Mouse (Mus musculus) midbrain, embryonic 10.5 days (tissue): ENCODE results near the gene Trp53bp2. TPM values are rescaled to one million over a fixed set of nuclear protein-coding genes. Genes with fewer than 3 reads are reported as not detected.
A peak's percentile ranks its signal among the peaks of the same experiment; 100 is the strongest.

Experiments used
- DNase-seq: peaks from one replicate; pipeline ENCODE4 v3.0.0-alpha.2; 2017; ENCODE audit warnings: low spot score
- H3K27ac ChIP-seq: fragments of 300-500 bp; sonication (generic); replicated peaks from 2 replicates; pipeline ENCODE4 v1.5.1; 2016; ENCODE audit warnings: mild to moderate bottlenecking
- H3K27me3 ChIP-seq: fragments of 300-500 bp; sonication (generic); 2 replicates; pipeline ENCODE4 v1.6.1; 2016; ENCODE audit warnings: low read depth, mild to moderate bottlenecking; ENCODE audit not compliant: poor library complexity, severe bottlenecking
- H3K36me3 ChIP-seq: fragments of 300-500 bp; sonication (generic); 2 replicates; pipeline ENCODE4 v1.6.1; 2016; ENCODE audit warnings: mild to moderate bottlenecking, moderate library complexity
- H3K4me1 ChIP-seq: fragments of 300-500 bp; sonication (generic); 2 replicates; pipeline ENCODE4 v1.6.1; 2016
- H3K4me3 ChIP-seq: fragments of 300-500 bp; sonication (generic); 2 replicates; pipeline ENCODE4 v1.5.1; 2016; ENCODE audit warnings: mild to moderate bottlenecking, moderate library complexity
- H3K9me3 ChIP-seq: fragments of 300-500 bp; sonication (generic); replicated peaks from 2 replicates; pipeline ENCODE4 v1.6.1; 2016; ENCODE audit warnings: mild to moderate bottlenecking
- WGBS: fragments of 180-500 bp; shearing (Covaris S2); methylation state at CpG from one replicate; pipeline ENCODE4 v1.1.7; 2016; 5-methylcytosine and 5-hydroxymethylcytosine counted together
- polyA plus RNA-seq: library from polyadenylated mRNA; unstranded; fragments of >200 nt; fragmentation: Nextera tagmentation; extraction: Ambion mirVana; gene quantifications from 2 replicates; pipeline ENCODE4 v1.2.1, GENCODE M21; 2016

Trp53bp2 gene
- polyA plus RNA-seq, 1 experiment from 2014 or later, result 24.7 TPM

DNA sequence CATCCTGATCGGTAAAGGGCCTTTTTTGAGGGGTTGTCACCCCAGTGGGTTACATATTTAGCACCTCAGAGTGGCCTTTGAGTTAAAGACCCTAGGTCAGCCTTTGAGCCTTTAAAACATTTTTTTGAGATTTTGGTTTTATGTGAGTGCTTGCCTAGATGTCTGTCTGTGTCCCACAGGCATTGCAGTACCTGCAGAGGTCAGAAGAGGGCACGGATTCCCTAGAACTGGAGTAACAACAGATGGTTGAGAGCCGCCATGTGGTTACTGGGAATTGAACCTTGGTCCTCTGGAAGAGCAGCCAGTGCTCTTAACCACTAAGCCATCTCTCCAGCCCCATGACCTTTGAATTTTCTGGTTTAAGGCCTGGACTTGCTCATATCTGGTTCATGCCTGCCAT lies 27.6 kb upstream of the Trp53bp2 start:
- no peak for DNase-seq
- H3K27me3 ChIP-seq, result no peaks in the 10 kb centered on the region
- no peak overlapping the region for H3K27ac ChIP-seq
- WGBS, result 73% methylated on average over 3 of the region's 3 CpGs
- H3K36me3 ChIP-seq, result no peaks in the 10 kb centered on the region
- no peaks in the 10 kb centered on the region for H3K9me3 ChIP-seq
- peaks cover 8% of the 10 kb centered on the region for H3K4me1 ChIP-seq
- no peak overlapping the region for H3K4me3 ChIP-seq

DNA sequence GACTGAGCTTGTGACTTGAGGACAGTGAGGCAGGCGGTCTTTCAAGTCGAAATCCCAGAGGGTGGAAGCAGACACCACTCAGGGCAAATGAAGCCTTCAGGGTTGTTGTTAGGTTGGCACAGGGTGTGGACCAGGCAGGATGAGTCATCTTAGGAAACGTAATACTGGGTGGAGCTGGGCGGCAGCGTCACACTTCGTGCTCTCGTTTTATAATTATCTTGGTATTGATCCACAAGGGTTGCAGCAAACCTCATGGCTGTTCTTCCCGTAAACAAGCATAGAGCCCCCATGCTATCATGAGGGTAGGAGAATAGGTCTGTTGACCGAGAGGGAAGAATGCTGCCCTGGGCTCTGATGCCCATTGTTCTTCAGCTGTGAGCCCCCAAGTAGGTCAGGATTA lies 25.9 kb upstream of the Trp53bp2 start:
- H3K36me3 ChIP-seq, result no peaks in the 10 kb centered on the region
- peaks cover 8% of the 10 kb centered on the region for H3K4me1 ChIP-seq
- H3K4me3 ChIP-seq, result no peak overlapping the region
- no peak for DNase-seq
- no peaks in the 10 kb centered on the region for H3K27me3 ChIP-seq
- 26% methylated on average over 9 of the region's 9 CpGs for WGBS
- no peak overlapping the region for H3K27ac ChIP-seq
- no peaks in the 10 kb centered on the region for H3K9me3 ChIP-seq

DNA sequence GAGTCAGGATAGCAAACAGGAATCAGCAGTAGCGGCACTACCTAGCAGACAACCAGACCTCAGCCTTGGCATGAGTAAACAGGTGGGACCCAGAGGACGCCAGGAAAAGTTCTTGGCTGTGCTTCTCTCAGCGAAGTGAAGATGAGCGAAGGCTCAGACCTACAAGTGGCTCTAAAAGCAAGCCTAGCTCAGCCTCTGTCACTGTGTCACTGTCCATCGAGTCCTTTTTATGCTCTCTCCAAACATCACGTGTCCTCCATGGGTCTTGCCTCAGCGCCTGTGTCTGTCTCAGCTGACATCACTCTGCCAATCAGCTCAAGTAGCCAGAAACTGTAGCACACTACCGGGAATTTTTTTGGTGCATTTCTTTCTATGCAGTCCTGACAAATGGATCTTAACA lies 22.5 kb upstream of the Trp53bp2 start:
- Histone ChIP-seq H3K27ac (no peak overlapping the region), H3K36me3 (no peaks in the 10 kb centered on the region), H3K27me3 (no peaks in the 10 kb centered on the region), H3K9me3 (no peaks in the 10 kb centered on the region), H3K4me3 (no peak overlapping the region), H3K4me1 (peaks cover 8% of the 10 kb centered on the region)
- 94% methylated on average over 8 of the region's 8 CpGs for WGBS
- no peak for DNase-seq

DNA sequence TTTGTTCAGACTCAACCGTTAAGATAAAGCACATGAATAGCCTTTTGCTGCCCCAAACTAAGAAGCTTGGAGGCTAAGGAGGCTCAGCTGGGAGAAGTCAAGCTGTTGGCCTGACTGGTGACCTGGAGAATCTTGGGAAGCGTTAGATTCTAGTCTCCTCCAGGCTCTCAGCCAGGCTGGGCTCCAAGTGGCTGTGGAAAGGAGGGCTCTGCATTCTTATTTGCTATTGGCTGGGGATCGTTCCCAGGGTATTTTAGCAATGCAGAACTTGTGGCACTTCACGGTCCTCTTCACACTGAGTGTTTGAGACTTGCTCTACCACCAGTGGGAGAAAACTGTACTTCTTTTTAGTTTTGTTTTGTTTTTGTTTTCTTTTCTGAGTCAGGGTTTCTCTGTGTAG lies 20.2 kb upstream of the Trp53bp2 start:
- Histone ChIP-seq H3K9me3 (no peaks in the 10 kb centered on the region), H3K4me3 (no peak overlapping the region), H3K36me3 (no peaks in the 10 kb centered on the region), H3K27me3 (no peaks in the 10 kb centered on the region), H3K4me1 (no peaks in the 10 kb centered on the region), H3K27ac (no peak overlapping the region)
- 72% methylated on average over 4 of the region's 4 CpGs for WGBS
- no peak for DNase-seq

DNA sequence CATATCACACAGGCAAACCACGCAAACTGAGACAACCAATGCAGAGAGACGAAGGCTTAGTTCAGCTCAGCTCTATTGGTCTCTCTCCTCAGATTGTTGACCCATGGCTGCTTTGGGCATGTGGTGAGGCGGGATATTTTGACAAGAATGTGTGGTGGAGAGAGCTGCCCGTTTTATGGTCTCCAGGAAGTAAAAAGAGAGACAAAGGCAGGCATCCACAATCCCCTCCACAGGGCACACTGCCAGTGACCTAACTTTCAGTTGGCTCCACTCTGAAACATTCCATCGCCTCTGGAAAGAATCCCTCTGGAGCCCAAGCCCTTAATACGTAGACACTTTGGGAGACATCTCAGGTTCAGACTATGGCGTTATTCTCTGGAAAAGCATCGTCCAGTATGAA lies 10.8 kb upstream of the Trp53bp2 start:
- no peaks in the 10 kb centered on the region for H3K27me3 ChIP-seq

DNA sequence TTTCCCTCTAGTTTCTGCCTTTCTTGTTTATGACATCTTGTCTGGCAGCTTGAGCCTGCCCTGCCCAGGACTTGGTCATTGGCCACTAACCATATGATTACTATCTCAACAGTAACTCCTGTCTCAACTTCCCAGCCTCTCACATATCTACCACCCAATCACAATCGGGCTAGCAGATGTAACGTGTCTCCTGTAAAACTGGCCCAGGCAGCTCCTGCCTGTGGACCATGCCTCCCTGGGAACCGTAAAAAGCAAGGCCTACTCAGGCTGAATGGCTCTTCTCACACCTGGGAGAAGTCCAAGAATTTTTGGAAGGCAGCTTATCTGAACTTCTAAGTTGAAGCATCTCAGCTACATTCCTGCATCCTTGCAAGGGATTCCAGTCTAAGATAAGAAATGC lies 10.2 kb upstream of the Trp53bp2 start:
- Histone ChIP-seq H3K9me3 (no peaks in the 10 kb centered on the region), H3K4me1 (peaks cover 13% of the 10 kb centered on the region), H3K36me3 (no peaks in the 10 kb centered on the region), H3K27ac (no peak overlapping the region), H3K4me3 (no peak overlapping the region), H3K27me3 (no peaks in the 10 kb centered on the region)
- no peak for DNase-seq
- WGBS, result 86% methylated on average over 3 of the region's 3 CpGs

More for the DNA sequence above, 10.8 kb upstream of the Trp53bp2 start:
- Histone ChIP-seq H3K36me3 (no peaks in the 10 kb centered on the region), H3K27ac (no peak overlapping the region), H3K4me3 (no peak overlapping the region), H3K4me1 (peaks cover 10% of the 10 kb centered on the region), H3K9me3 (no peaks in the 10 kb centered on the region)
- DNase-seq, result no peak
- 76% methylated on average over 8 of the region's 8 CpGs for WGBS

DNA sequence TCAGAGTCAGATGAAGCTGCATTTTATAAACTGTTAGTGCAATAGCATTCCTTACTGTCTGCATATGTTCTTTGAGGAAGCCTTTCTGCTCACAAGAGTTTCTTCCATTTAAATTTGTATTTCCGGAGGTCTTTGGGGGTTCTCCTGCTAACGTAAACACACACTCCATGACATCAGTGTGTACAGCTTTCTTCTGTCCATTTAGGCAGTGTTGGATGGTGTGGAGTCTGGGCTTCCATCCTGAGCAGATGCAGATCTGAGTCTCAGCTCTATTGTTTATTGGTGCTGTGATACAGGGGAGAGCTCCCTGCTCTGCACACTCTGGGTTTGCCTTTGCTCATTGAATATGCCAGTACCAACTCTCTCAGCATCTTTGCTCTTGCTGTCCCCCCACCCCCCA lies 9.8 kb upstream of the Trp53bp2 start:
- no peak overlapping the region for H3K4me3 ChIP-seq
- H3K27me3 ChIP-seq, result no peaks in the 10 kb centered on the region
- WGBS, result 86% methylated on average over 2 of the region's 2 CpGs
- no peak for DNase-seq
- H3K4me1 ChIP-seq, result peaks cover 13% of the 10 kb centered on the region
- no peak overlapping the region for H3K27ac ChIP-seq
- H3K9me3 ChIP-seq, result no peaks in the 10 kb centered on the region
- no peaks in the 10 kb centered on the region for H3K36me3 ChIP-seq

DNA sequence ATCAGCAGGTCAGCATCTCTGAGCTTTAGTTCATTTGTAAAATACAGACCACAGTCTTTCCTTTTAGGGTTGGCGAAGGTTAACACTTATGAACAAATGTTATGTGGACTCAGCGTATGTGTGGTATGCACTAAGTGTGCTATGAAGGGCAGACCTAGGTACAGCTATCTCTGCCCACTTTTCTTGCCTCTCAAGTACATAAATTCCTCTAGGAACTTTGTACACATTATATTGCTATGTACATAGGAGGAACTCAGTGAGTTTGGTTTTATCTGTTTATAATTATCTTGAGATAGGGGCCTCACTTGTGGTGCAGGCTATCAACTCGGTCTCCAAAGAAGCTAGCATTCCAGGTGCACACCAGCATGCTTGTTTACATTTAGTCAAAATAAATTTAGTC lies 9.1 kb upstream of the Trp53bp2 start:
- Histone ChIP-seq H3K4me1 (peaks cover 13% of the 10 kb centered on the region), H3K9me3 (no peaks in the 10 kb centered on the region), H3K4me3 (no peak overlapping the region), H3K27me3 (no peaks in the 10 kb centered on the region), H3K27ac (no peak overlapping the region), H3K36me3 (no peaks in the 10 kb centered on the region)
- DNase-seq, result no peak
- WGBS, result 95% methylated on average over 3 of the region's 3 CpGs

DNA sequence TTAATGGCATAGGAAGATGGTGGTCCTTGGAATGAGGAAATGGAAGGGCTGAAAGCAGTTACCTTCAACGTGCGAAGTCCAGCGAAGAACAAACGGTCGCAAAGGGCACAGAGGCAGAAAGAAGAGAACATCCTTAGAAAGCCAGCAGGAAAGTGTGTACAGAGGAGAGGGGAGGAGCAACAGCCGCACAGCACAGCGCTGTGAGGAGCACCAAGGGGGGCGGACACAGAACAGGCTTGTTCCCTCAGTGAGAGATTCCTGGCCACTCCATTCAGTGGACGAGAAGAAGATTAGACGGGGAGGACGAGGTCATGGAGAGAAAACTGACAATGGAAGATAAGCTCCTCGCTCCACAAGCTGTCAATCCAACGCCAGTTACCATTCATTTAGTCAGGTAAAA lies 5.9 kb upstream of the Trp53bp2 start:
- Histone ChIP-seq H3K27ac (no peak overlapping the region), H3K9me3 (no peaks in the 10 kb centered on the region), H3K4me1 (peaks cover 14% of the 10 kb centered on the region), H3K36me3 (no peaks in the 10 kb centered on the region), H3K4me3 (no peak overlapping the region), H3K27me3 (no peaks in the 10 kb centered on the region)
- no peak for DNase-seq
- WGBS, result 59% methylated on average over 13 of the region's 13 CpGs

DNA sequence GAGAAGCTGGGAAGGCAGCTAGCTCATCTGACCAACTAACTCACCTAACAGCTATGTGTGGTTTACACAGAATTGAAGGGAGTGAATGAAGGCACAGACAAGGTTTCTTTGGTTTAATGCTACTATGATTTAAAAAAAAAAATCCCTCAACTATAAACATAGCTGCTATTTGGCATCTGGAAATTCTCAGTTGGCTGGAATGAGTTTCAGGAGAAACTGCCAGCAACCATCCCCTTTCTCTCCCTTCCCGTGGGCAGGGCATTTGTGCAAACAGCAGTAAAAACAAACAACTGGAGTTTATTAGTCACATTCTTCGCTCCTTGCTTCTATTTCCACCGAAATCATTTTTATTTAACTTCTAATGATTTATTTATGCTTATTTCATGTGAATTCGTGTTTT lies 2.4 kb upstream of the Trp53bp2 start:
- Histone ChIP-seq H3K36me3 (no peaks in the 10 kb centered on the region), H3K27ac (no peak overlapping the region), H3K4me3 (no peak overlapping the region), H3K9me3 (no peaks in the 10 kb centered on the region), H3K4me1 (peaks cover 33% of the 10 kb centered on the region), H3K27me3 (no peaks in the 10 kb centered on the region)
- 79% methylated on average over 4 of the region's 4 CpGs for WGBS
- DNase-seq, result no peak

DNA sequence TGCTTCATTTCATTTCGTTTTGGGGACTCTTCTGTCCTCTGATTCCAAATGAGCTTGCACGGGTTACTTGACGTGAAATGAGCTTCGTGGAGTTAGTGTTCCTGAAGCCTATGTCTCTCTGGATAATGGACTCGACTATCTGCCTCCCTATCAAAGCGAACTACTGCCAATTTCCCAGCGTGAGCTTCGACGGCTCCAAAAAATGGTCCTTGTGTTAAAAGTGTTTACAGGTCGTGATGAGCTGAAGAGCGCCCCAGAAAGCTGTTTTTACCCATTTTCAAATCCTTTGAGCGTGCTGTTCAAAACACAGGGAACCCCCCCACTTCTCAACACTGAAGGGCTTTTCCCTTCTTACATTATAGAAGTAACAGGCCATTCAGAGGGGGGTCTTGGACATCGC lies 729 bp upstream of the Trp53bp2 start:
- DNase-seq, result no peak
- H3K4me1 ChIP-seq, result peaks cover 38% of the 10 kb centered on the region
- no peaks in the 10 kb centered on the region for H3K27me3 ChIP-seq
- H3K9me3 ChIP-seq, result no peaks in the 10 kb centered on the region
- 6% methylated on average over 13 of the region's 13 CpGs for WGBS
- peak overlapping the region; percentile 61 for H3K4me3 ChIP-seq
- H3K27ac ChIP-seq, result peak overlapping the region; percentile 93
- no peaks in the 10 kb centered on the region for H3K36me3 ChIP-seq

DNA sequence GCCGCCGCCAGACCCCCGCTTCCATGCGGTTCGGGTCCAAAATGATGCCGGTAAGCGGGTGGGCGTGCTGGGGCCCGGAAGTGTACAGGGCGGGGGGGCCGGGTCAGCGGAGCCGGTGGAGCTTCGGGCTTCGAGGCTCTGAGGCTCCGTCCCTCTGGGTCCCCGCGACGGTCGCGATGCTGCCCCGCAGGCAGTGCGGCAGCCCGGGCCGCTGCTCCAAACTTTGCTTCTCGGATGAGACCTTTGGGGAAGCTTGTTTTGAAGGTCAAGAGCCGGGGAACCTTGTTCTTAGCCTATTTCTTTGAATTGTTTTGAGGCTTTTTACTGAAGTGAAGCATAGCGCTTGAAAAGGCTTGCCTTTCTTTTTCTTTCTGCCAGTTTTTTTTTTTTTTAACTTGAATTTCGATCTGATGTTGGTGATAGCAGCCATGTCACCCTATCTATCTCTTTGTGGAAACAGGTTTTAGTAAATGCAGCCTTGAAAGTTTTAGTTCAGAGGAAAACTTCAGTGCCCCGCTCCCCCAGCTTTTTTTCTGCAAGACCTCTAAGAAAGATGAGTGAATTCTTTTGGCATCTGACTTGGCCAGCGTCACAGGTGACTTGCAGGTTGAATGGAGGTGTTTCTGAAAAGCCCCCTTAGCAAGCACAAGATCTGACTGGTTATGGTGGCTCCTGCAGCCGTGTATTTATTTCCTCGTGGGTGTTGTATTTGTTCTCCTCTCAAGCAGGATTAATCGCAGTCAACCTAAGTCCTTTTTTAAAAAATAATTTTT lies 615 bp downstream of the Trp53bp2 start:
- no peaks in the 10 kb centered on the region for H3K9me3 ChIP-seq
- WGBS, result 2% methylated on average over 33 of the region's 34 CpGs
- no peaks in the 10 kb centered on the region for H3K36me3 ChIP-seq
- peaks cover 45% of the 10 kb centered on the region for H3K4me1 ChIP-seq
- H3K4me3 ChIP-seq, result peak overlapping the region; percentile 61
- H3K27ac ChIP-seq, result peak overlapping the region; percentile 93
- peak; percentile 34 for DNase-seq
- H3K27me3 ChIP-seq, result no peaks in the 10 kb centered on the region

DNA sequence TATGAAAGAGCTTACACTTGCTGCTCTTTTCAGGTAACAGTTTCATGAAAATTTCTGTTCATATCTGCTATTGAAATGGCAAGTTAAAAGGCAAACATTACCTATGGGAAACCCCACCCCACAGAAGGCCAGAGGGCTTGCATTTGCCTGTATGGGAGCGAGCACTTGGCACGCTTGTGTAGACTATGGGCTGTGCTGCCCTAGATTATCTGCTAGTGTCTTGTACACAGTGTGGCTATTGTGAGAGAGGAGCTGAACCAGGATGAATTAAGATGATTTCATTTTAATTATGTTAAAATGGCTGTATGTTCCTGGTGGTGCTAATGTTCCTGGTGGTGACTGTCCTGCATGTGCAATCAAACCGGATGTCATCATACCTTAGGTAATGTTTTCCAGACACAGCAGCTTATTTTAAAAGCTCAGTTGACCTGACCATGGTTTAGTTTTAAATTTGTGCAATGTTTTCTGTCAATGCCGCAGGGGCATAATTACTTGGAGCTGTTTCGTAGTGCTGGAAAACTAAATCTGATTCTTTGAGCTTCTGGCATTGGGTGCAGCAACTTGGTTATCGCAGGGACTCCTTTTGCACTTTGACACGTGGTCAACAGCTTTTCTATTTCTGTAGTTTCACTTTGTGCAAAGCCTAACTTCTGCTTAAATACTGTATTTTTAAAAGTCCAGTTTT lies 3.8 kb downstream of the Trp53bp2 start:
- H3K27ac ChIP-seq, result no peak overlapping the region
- no peaks in the 10 kb centered on the region for H3K27me3 ChIP-seq
- peaks cover 11% of the 10 kb centered on the region; the same call in 1 of the 2 replicates for H3K36me3 ChIP-seq
- H3K4me3 ChIP-seq, result no peak overlapping the region
- DNase-seq, result no peak
- 82% methylated on average over 7 of the region's 7 CpGs for WGBS
- no peaks in the 10 kb centered on the region for H3K9me3 ChIP-seq
- H3K4me1 ChIP-seq, result peaks cover 45% of the 10 kb centered on the region
